Mouse (Mus musculus): Measurements from ENCODE around the gene Fkbp7. TPM values are rescaled to one million over a fixed set of nuclear protein-coding genes. Genes with fewer than 3 reads are reported as not detected.

Fkbp7 gene
- polyA plus RNA-seq, 1 experiment from 2014 or later = 20.8 TPM

GRCm38 (mm10) chr2:76686986-76687385 lies 14.1 kb upstream of the Fkbp7 start:
- H3K4me1 ChIP-seq = no peaks in the 10 kb centered on the region
- H3K9ac ChIP-seq (replicated peaks) = no peak overlapping the region
- 87% methylated on average over 3 of the region's 3 CpGs for WGBS
- no peaks in the 10 kb centered on the region for H3K9me3 ChIP-seq (replicated peaks)
- H3K4me3 ChIP-seq (replicated peaks) = no peak overlapping the region
- peaks cover 72% of the 10 kb centered on the region for H3K36me3 ChIP-seq
- ATAC-seq (ENCODE audit: low FRiP score) = no peak
- H3K27me3 ChIP-seq (replicated peaks) = no peaks in the 10 kb centered on the region
- H3K27ac ChIP-seq (replicated peaks) = no peak overlapping the region
- no peak overlapping the region for H3K4me2 ChIP-seq

- Histone ChIP-seq H3K27me3 (replicated peaks) (no peaks in the 10 kb centered on the region), H3K9me3 (replicated peaks) (no peaks in the 10 kb centered on the region), H3K9ac (replicated peaks) (no peak overlapping the region), H3K36me3 (peaks cover 53% of the 10 kb centered on the region), H3K4me3 (replicated peaks) (no peak overlapping the region), H3K27ac (replicated peaks) (no peak overlapping the region), H3K4me2 (no peak overlapping the region), H3K4me1 (peaks cover 10% of the 10 kb centered on the region; the same call in 1 of the 2 replicates)
- no peak for ATAC-seq (ENCODE audit: low FRiP score)
- WGBS = 85% methylated on average over 8 of the region's 8 CpGs
Observed at GRCm38 (mm10) chr2:76682301-76682700, 9.4 kb upstream of the Fkbp7 start.

- WGBS = 32% methylated on average over 13 of the region's 13 CpGs
- H3K4me3 ChIP-seq (replicated peaks) = peak overlapping the region; percentile 76
- H3K4me1 ChIP-seq = peaks cover 42% of the 10 kb centered on the region
- H3K36me3 ChIP-seq = peaks cover 4% of the 10 kb centered on the region; the same call in 1 of the 2 replicates
- no peaks in the 10 kb centered on the region for H3K9me3 ChIP-seq (replicated peaks)
- no peak for ATAC-seq (ENCODE audit: low FRiP score)
- no peak overlapping the region for H3K27ac ChIP-seq (replicated peaks)
- H3K4me2 ChIP-seq = peak overlapping the region; percentile 72
- peak overlapping the region; percentile 86 for H3K9ac ChIP-seq (replicated peaks)
- no peaks in the 10 kb centered on the region for H3K27me3 ChIP-seq (replicated peaks)
Observed at GRCm38 (mm10) chr2:76676401-76677226, 3.7 kb upstream of the Fkbp7 start.

GRCm38 (mm10) chr2:76675949-76676348 lies 3.0 kb upstream of the Fkbp7 start:
- no peaks in the 10 kb centered on the region for H3K27me3 ChIP-seq (replicated peaks)
- WGBS = 12% methylated on average over 4 of the region's 4 CpGs
- H3K4me3 ChIP-seq (replicated peaks) = peak overlapping the region; percentile 76
- no peak overlapping the region for H3K27ac ChIP-seq (replicated peaks)
- no peaks in the 10 kb centered on the region for H3K9me3 ChIP-seq (replicated peaks)
- peaks cover 44% of the 10 kb centered on the region for H3K4me1 ChIP-seq
- ATAC-seq (ENCODE audit: low FRiP score) = no peak
- peaks cover 4% of the 10 kb centered on the region; the same call in 1 of the 2 replicates for H3K36me3 ChIP-seq
- peak overlapping the region; percentile 72 for H3K4me2 ChIP-seq
- peak overlapping the region; percentile 86 for H3K9ac ChIP-seq (replicated peaks)

DNA sequence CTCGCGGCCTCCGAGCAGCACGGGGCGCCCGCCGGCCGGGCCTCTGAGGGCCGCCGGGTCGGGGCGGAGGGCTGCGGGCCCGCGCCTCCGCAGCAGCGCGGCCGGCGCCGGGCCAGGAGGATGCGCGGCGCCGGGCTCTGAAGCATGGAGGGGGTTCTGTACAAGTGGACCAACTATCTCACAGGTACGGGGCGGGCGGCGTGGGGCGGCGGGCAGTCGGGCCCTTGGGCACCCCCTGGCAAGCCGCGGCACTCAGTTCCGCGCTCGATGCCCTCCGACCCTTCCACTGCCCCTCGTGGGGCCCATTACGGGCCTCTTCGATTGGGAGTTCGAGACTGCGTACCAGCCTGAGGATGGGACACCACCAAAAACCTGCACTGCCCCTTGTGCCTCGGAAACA lies 2.5 kb upstream of the Fkbp7 start:
- WGBS = under 1% methylated on average over 42 of the region's 44 CpGs
- H3K9ac ChIP-seq (replicated peaks) = peak overlapping the region; percentile 86
- H3K27ac ChIP-seq (replicated peaks) = peak overlapping the region; percentile 85
- no peaks in the 10 kb centered on the region for H3K9me3 ChIP-seq (replicated peaks)
- H3K27me3 ChIP-seq (replicated peaks) = no peaks in the 10 kb centered on the region
- ATAC-seq (ENCODE audit: low FRiP score) = peak; percentile 40
- H3K4me3 ChIP-seq (replicated peaks) = peak overlapping the region; percentile 76
- H3K36me3 ChIP-seq = peaks cover 4% of the 10 kb centered on the region; the same call in 1 of the 2 replicates
- peak overlapping the region; percentile 72 for H3K4me2 ChIP-seq
- H3K4me1 ChIP-seq = peaks cover 44% of the 10 kb centered on the region

GRCm38 (mm10) chr2:76674725-76675427 lies 2.0 kb upstream of the Fkbp7 start, which contains the start of gene Plekha3:
TSS of gene Plekha3 (plus strand) at chr2:76675281.
- 4% methylated on average over 51 of the region's 52 CpGs for WGBS
- Histone ChIP-seq H3K27ac (replicated peaks) (peak within 1 kb of the TSS; percentile 85), H3K36me3 (no peaks in the 10 kb centered on the region), H3K9ac (replicated peaks) (peak within 1 kb of the TSS; percentile 86), H3K4me1 (peaks cover 44% of the 10 kb centered on the region), H3K4me2 (peak within 1 kb of the TSS; percentile 72), H3K4me3 (replicated peaks) (peak within 1 kb of the TSS; percentile 76), H3K27me3 (replicated peaks) (no peaks in the 10 kb centered on the region), H3K9me3 (replicated peaks) (no peaks in the 10 kb centered on the region)
- ATAC-seq (ENCODE audit: low FRiP score) = peak; percentile 80

DNA sequence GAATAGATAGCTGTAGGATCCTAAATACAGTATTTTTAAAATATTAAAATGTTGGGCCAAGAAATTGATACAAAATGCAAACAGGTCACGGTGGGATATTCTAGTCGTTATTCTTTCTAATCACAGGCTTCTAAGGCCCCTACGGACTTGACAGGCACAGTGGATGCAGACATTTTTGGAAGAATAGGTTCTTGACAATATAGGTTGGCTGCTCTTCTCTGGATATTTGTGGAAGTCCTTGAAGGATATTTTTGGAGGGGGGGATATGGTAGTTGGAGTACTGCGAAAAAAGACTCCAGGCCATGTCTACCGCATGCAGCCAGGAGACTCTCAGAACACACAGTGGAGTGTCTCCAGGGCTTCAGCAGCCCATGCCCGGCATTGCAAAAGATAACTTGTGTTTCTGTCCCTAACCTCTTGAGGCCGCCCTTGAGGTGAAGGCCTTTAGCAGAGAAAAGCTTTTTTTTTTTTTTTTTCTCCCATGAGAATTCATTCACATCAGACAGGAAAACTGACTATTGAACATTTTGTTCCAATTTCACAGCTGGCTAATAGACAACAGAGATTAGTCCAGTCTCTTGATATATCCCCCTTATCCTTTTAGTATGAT lies 661 bp upstream of the Fkbp7 start:
- Histone ChIP-seq H3K27me3 (replicated peaks) (no peaks in the 10 kb centered on the region), H3K36me3 (no peaks in the 10 kb centered on the region), H3K4me1 (peaks cover 46% of the 10 kb centered on the region), H3K4me3 (replicated peaks) (peak overlapping the region; percentile 43), H3K9me3 (replicated peaks) (no peaks in the 10 kb centered on the region), H3K27ac (replicated peaks) (peak overlapping the region; percentile 79), H3K4me2 (peak overlapping the region; percentile 59), H3K9ac (replicated peaks) (no peak overlapping the region)
- 46% methylated on average over 7 of the region's 7 CpGs for WGBS
- ATAC-seq (ENCODE audit: low FRiP score) = no peak

DNA sequence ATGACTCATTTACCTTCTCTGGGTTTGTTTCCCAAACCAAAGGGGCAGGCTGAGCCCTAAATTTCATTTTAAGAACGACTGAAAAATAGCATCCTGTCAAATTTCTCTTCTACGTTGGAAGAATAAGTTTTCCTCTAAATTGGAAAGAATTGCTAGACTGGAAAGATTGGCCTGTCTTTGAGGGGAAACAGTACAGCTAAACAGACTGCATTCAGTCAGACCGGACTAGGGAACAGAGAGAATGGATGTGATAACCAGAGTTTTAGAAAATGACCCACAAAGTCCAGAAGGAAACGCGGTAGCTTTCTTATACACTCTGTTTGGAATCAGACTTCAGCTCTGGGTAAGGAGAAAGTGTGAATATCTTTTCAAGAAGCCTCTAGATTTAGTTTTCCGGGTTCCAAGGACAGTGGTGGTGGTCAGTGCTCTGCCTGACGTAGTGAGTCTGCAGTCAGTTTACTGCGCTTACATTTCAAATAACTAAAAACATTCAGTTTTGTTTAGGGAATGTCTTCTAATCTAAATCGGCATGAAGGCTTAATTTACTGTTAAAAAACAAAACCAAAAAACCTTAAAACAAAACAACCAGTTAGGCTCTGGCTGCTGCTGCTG lies 676 bp downstream of the Fkbp7 start:
- H3K27ac ChIP-seq (replicated peaks) = peak overlapping the region; percentile 79
- WGBS = 36% methylated on average over 9 of the region's 9 CpGs
- no peak for ATAC-seq (ENCODE audit: low FRiP score)
- H3K36me3 ChIP-seq = no peaks in the 10 kb centered on the region
- H3K4me1 ChIP-seq = peaks cover 37% of the 10 kb centered on the region
- no peaks in the 10 kb centered on the region for H3K27me3 ChIP-seq (replicated peaks)
- peak overlapping the region; percentile 59 for H3K4me2 ChIP-seq
- peak overlapping the region; percentile 43 for H3K4me3 ChIP-seq (replicated peaks)
- no peaks in the 10 kb centered on the region for H3K9me3 ChIP-seq (replicated peaks)
- peak overlapping the region; percentile 37 for H3K9ac ChIP-seq (replicated peaks)

DNA sequence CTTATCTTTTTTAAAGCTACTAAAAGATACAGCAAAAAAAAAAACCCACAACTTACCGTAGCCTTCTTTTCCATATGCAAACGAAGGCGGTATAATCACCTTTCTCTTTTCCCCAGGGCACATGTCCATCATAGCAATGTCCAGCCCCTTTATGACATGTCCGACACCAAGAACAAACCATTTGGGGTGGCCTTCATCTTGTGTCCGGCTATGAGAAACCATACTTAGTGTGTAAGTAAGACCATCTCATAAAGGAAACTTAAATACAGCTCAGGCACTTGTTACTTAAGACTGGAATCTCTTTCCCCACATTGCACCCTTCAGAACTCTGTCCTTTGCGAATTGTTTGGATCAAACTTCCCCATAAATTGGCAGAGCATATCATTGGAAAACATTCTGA lies 1.3 kb downstream of the Fkbp7 start:
- WGBS = 85% methylated on average over 6 of the region's 6 CpGs
- H3K9me3 ChIP-seq (replicated peaks) = no peaks in the 10 kb centered on the region
- H3K36me3 ChIP-seq = 0 out of 2 replicates have a peak, but pooled peaks cover 2% of the 10 kb centered on the region
- no peak for ATAC-seq (ENCODE audit: low FRiP score)
- no peaks in the 10 kb centered on the region for H3K27me3 ChIP-seq (replicated peaks)
- peaks cover 34% of the 10 kb centered on the region for H3K4me1 ChIP-seq
- H3K9ac ChIP-seq (replicated peaks) = no peak overlapping the region
- H3K4me2 ChIP-seq = peak overlapping the region; percentile 59
- peak overlapping the region; percentile 43 for H3K4me3 ChIP-seq (replicated peaks)
- no peak overlapping the region for H3K27ac ChIP-seq (replicated peaks)

DNA sequence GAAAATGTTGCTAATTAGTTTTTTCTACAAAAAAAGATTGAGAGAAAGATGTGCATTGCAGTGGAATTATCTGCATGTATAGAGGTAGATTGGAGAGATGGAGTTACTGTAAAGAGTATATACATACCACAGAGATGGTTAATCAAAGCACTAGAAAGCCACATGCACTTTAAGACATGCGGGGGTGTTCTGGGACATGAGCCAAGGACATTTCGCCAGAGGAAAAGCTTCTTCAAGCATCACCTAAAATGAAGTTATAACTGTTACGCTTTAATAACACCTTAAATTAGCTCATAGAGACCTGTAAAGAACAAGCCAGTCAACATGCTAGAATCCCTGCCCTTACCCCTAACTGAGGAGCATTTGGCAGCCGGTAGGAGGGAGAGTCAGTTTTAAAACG lies 5.7 kb downstream of the Fkbp7 start:
- H3K9me3 ChIP-seq (replicated peaks) = no peaks in the 10 kb centered on the region
- H3K27me3 ChIP-seq (replicated peaks) = no peaks in the 10 kb centered on the region
- no peak overlapping the region for H3K27ac ChIP-seq (replicated peaks)
- H3K36me3 ChIP-seq = peaks cover 22% of the 10 kb centered on the region
- no peak for ATAC-seq (ENCODE audit: low FRiP score)
- H3K4me1 ChIP-seq = peaks cover 11% of the 10 kb centered on the region
- H3K9ac ChIP-seq (replicated peaks) = no peak overlapping the region
- H3K4me3 ChIP-seq (replicated peaks) = no peak overlapping the region
- no peak overlapping the region for H3K4me2 ChIP-seq
- WGBS = 86% methylated on average over 5 of the region's 5 CpGs

DNA sequence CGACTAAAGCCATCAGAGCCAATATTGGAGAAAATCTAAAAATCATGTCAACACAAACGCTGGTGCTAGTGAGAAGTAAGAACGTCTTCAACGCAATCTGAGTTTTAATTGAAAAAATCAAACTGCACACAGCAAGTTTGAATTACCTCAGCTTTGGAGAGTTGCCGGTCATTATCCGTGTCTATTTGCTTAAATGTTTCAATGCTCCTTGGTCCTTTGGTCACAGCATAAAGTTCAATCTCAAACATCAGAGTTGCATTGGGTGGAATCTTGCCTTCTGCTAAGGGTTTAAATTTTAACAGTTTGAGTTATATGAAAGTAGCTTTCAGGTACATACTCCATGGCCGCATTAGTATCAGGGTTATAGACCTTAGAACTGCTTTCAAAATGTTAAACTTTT lies 7.4 kb downstream of the Fkbp7 start:
- Histone ChIP-seq H3K9ac (replicated peaks) (no peak overlapping the region), H3K9me3 (replicated peaks) (no peaks in the 10 kb centered on the region), H3K36me3 (peaks cover 22% of the 10 kb centered on the region), H3K4me2 (no peak overlapping the region), H3K4me3 (replicated peaks) (no peak overlapping the region), H3K27ac (replicated peaks) (no peak overlapping the region), H3K27me3 (replicated peaks) (no peaks in the 10 kb centered on the region), H3K4me1 (peaks cover 4% of the 10 kb centered on the region; the same call in 1 of the 2 replicates)
- no peak for ATAC-seq (ENCODE audit: low FRiP score)
- 97% methylated on average over 7 of the region's 7 CpGs for WGBS
